Mouse (Mus musculus) heart, embryonic 12.5 days (tissue): ENCODE results near the gene Xpc. TPM values are rescaled to one million over a fixed set of nuclear protein-coding genes. Genes with fewer than 3 reads are reported as not detected.

Experiments
- ATAC-seq: fragments of 200-750 bp; cut with Nextera tagmentation; 2 replicates; pipeline ENCODE4 v1.8.0; 2017; ENCODE audit warnings: moderate TSS enrichment, moderate library complexity; ENCODE audit not compliant: insufficient number of reproducible peaks, low FRiP score
- H3K27ac ChIP-seq: fragments of 300-500 bp; sonication (generic); 2 replicates; pipeline ENCODE4 v1.5.1; 2016; ENCODE audit warnings: mild to moderate bottlenecking, moderate library complexity; ENCODE audit not compliant: poor library complexity, severe bottlenecking
- H3K27me3 ChIP-seq: fragments of 300-500 bp; sonication (generic); replicated peaks from 2 replicates; pipeline ENCODE4 v1.6.1; 2016; ENCODE audit warnings: mild to moderate bottlenecking, moderate library complexity
- H3K36me3 ChIP-seq: fragments of 300-500 bp; sonication (generic); 2 replicates; pipeline ENCODE4 v1.6.1; 2016; ENCODE audit warnings: mild to moderate bottlenecking, moderate library complexity
- H3K4me1 ChIP-seq: fragments of 300-500 bp; sonication (generic); replicated peaks from 2 replicates; pipeline ENCODE4 v1.6.1; 2016; ENCODE audit warnings: mild to moderate bottlenecking
- H3K4me2 ChIP-seq: fragments of 300-500 bp; sonication (generic); 2 replicates; pipeline ENCODE4 v1.6.1; 2016; ENCODE audit warnings: mild to moderate bottlenecking, moderate library complexity
- H3K4me3 ChIP-seq: fragments of 300-500 bp; sonication (generic); 2 replicates; pipeline ENCODE4 v1.5.1; 2016; ENCODE audit warnings: mild to moderate bottlenecking
- H3K9ac ChIP-seq: fragments of 300-500 bp; sonication (generic); 2 replicates; pipeline ENCODE4 v1.6.1; 2016; ENCODE audit warnings: mild to moderate bottlenecking, moderate library complexity
- H3K9me3 ChIP-seq: fragments of 300-500 bp; sonication (generic); replicated peaks from 2 replicates; pipeline ENCODE4 v1.6.1; 2016; ENCODE audit warnings: mild to moderate bottlenecking, moderate library complexity
- WGBS: fragments of 180-500 bp; shearing (Covaris S2); methylation state at CpG from one replicate; pipeline ENCODE4 v1.1.7; 2016; 5-methylcytosine and 5-hydroxymethylcytosine counted together
- polyA plus RNA-seq: library from polyadenylated mRNA; unstranded; fragments of >200 nt; fragmentation: Nextera tagmentation; extraction: Ambion mirVana; gene quantifications from 2 replicates; pipeline ENCODE4 v1.2.1, GENCODE M21; 2016

Xpc gene
- polyA plus RNA-seq = 13.4 and 14.4 TPM in 2 replicates

DNA sequence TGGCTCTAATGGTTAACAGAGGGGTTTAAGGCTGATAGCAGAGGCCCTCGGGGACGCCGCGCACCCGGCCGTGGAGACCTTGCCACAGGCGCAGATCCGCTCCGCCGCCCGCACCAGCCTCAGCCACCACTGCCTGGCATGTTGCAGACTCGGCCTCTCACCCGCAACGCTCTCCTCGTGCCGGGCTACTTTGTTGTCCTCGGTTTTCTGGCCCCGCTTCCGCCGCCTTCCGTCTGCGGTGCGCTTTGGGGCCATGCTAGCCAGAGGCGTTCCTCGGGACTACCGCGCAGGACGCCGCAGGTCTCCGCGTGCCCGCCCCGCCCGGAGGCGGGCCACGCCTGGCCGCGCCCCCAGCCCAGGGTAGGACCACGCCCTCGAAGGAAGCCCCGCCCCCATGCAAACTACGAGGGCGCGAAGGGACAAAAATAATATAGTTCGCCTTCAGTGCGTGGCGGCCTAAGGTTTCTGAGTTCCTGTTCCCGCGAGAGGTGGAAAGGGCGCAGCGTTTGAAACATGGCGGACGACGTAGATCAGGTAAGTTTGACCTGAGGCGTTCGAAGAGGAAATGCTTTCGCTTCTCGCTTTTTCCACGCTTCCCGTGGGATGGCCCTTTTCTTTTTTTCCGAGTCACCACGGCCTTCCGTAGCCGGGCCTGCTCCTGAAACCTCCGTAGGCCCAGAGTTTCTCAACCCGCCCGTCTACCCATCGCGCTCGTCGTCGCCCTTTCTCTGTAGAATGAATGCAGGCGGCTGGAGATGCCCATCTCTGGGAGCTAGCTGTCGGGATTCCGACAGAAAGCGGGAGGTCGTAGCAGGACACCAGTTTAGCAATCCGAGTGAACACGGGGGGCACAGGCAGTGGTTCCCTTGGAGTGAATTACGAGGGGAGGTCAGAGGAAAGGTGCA, at the start of gene Xpc, which contains the start of gene Lsm3:
TSS of gene Xpc (minus strand) at position 344 of the 905 bp plus-strand sequence.
TSS of gene Lsm3 (plus strand) at position 384 of the 905 bp plus-strand sequence.
- ATAC-seq = peak; percentile 99
- whole genome bisulfite sequencing = under 1% methylated on average over 80 of the region's 80 CpGs
- Histone ChIP-seq H3K27ac (peak within 1 kb of the TSS; percentile 60), H3K9ac (peak within 1 kb of the TSS; percentile 90), H3K4me3 (peak within 1 kb of the TSS; percentile 89), H3K4me1 (peaks cover 29% of the 10 kb centered on the region), H3K9me3 (no peaks in the 10 kb centered on the region), H3K4me2 (peak within 1 kb of the TSS; percentile 94), H3K36me3 (peaks cover 32% of the 10 kb centered on the region), H3K27me3 (no peaks in the 10 kb centered on the region)

DNA sequence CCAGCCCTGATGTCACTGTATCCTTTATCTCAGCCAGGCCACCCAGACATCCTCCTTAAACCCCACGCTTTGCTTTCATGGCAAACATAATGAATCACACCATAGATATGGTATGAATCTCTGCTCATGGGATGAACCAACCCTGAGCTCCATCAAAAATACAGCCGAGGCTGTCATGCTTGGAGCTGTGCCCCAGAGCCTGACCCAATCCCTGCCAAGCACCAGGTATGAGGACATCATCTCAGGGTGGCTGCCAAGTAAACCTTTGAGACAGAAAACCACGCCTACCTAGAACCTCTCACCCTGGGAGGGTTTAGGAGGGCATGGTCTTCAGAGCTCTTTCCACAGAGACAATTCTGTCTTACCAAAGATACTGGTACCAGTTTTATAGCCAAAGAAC, 47.3 kb upstream of the Xpc start:
- Histone ChIP-seq H3K27ac (no peak overlapping the region), H3K4me2 (no peak overlapping the region), H3K27me3 (peaks cover 78% of the 10 kb centered on the region), H3K9ac (no peak overlapping the region), H3K4me1 (0 out of 2 replicates have a peak, but pooled peaks cover 6% of the 10 kb centered on the region), H3K4me3 (no peak overlapping the region), H3K36me3 (no peaks in the 10 kb centered on the region), H3K9me3 (no peaks in the 10 kb centered on the region)
- 63% methylated on average over 3 of the region's 3 CpGs for WGBS
- no peak for ATAC-seq

DNA sequence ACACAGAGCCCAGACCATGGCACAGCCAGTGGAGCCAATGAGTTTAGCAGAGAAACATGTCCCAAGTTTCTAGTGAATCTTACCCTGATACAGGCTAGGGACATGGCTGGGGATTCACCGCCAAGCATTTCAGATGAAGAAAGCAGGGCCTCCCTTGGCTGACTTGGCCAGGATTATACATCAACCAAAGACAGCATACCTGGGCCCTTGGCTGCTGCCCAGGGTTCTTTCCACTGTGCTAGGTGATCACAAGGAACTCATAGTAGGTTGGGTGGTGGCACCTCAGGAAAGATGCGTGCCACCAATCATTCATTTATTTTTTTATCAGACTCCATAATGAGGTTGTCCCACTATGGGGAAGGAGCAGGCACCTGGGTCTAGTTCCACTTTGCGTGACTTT, 44.5 kb upstream of the Xpc start:
- H3K4me2 ChIP-seq = no peak overlapping the region
- 80% methylated on average over 3 of the region's 3 CpGs for WGBS
- peaks cover 84% of the 10 kb centered on the region for H3K27me3 ChIP-seq

DNA sequence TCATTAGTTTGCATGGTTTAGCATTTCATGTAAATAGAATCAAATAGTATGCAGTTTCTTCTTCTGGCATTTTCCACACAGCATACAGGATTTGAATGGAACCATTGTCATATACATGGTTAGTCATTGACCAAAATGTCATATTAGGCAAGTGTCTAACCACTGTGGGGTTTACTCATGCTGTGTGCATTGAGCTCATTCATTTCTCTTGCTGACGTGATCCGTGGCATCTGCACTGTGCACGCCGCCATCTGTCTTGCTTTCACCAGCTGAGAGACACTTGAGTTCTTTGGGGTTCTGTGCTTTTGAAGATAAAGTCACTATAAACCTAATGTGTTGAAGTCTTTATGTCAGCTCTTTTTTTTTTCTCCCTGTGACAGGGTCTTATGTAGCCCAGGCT, 43.7 kb upstream of the Xpc start:
- ATAC-seq = no peak
- peaks cover 86% of the 10 kb centered on the region for H3K27me3 ChIP-seq
- 66% methylated on average over 4 of the region's 4 CpGs for WGBS
- no peaks in the 10 kb centered on the region for H3K4me1 ChIP-seq
- no peak overlapping the region for H3K4me2 ChIP-seq
- H3K4me3 ChIP-seq = no peak overlapping the region
- no peak overlapping the region for H3K9ac ChIP-seq
- H3K9me3 ChIP-seq = peaks cover 3% of the 10 kb centered on the region; the same call in 1 of the 2 replicates
- no peak overlapping the region for H3K27ac ChIP-seq
- no peaks in the 10 kb centered on the region for H3K36me3 ChIP-seq

More for the DNA sequence above, 44.5 kb upstream of the Xpc start:
- Histone ChIP-seq H3K9me3 (peaks cover 3% of the 10 kb centered on the region; the same call in 1 of the 2 replicates), H3K9ac (no peak overlapping the region), H3K4me1 (no peaks in the 10 kb centered on the region), H3K36me3 (no peaks in the 10 kb centered on the region), H3K4me3 (no peak overlapping the region), H3K27ac (no peak overlapping the region)
- no peak for ATAC-seq

- H3K27me3 ChIP-seq = peaks cover 87% of the 10 kb centered on the region
- 58% methylated on average over 1 of the region's 1 CpGs for WGBS
- H3K36me3 ChIP-seq = no peaks in the 10 kb centered on the region
- H3K27ac ChIP-seq = no peak overlapping the region
- peaks cover 3% of the 10 kb centered on the region; the same call in 1 of the 2 replicates for H3K9me3 ChIP-seq
- H3K4me2 ChIP-seq = no peak overlapping the region
- no peak overlapping the region for H3K9ac ChIP-seq
- H3K4me3 ChIP-seq = no peak overlapping the region
- no peaks in the 10 kb centered on the region for H3K4me1 ChIP-seq
- ATAC-seq = no peak
Observed at GRCm38 (mm10) chr6:91558565-91558964, 42.9 kb upstream of the Xpc start.

DNA sequence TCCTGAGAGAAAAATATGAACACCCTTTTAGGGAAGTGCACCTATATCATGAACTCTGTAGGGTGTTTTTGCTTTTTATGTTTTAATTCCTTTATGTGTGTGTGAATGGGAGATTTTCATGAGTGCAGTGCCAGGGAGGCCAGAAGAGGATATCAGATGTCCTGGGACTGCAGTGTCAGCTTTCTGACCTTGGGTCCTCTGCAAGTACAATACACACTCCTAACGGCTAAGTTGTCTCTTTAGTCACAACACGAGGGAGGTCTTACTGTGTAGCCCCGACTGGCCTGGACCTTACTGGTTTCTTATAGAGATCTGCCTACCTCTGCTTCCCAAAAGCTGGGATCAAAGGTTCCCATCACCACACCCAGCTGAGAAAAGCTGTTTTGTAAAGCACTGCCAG, 37.0 kb upstream of the Xpc start:
- ATAC-seq = no peak
- H3K27me3 ChIP-seq = peaks cover 87% of the 10 kb centered on the region
- no peaks in the 10 kb centered on the region for H3K36me3 ChIP-seq
- H3K27ac ChIP-seq = 0 out of 2 replicates have a peak overlapping the region, but pooled peaks have one; percentile 2
- no peak overlapping the region for H3K9ac ChIP-seq
- H3K4me3 ChIP-seq = no peak overlapping the region
- H3K4me2 ChIP-seq = no peak overlapping the region
- WGBS = 33% methylated on average over 3 of the region's 3 CpGs
- peaks cover 3% of the 10 kb centered on the region; the same call in 1 of the 2 replicates for H3K9me3 ChIP-seq
- H3K4me1 ChIP-seq = peaks cover 17% of the 10 kb centered on the region; the same call in 1 of the 2 replicates

GRCm38 (mm10) chr6:91551671-91552070, 36.0 kb upstream of the Xpc start:
- ATAC-seq = no peak

GRCm38 (mm10) chr6:91549621-91550020, 33.9 kb upstream of the Xpc start:
- no peak for ATAC-seq
- no peak overlapping the region for H3K4me2 ChIP-seq
- H3K4me3 ChIP-seq = no peak overlapping the region
- peaks cover 74% of the 10 kb centered on the region for H3K27me3 ChIP-seq
- no peak overlapping the region for H3K9ac ChIP-seq
- WGBS = 57% methylated on average over 5 of the region's 5 CpGs
- no peaks in the 10 kb centered on the region for H3K36me3 ChIP-seq
- H3K4me1 ChIP-seq = peaks cover 29% of the 10 kb centered on the region
- H3K9me3 ChIP-seq = no peaks in the 10 kb centered on the region
- H3K27ac ChIP-seq = no peak overlapping the region

More at GRCm38 (mm10) chr6:91551671-91552070, 36.0 kb upstream of the Xpc start:
- Histone ChIP-seq H3K27me3 (peaks cover 78% of the 10 kb centered on the region), H3K9ac (no peak overlapping the region), H3K9me3 (peaks cover 3% of the 10 kb centered on the region; the same call in 1 of the 2 replicates), H3K27ac (no peak overlapping the region), H3K4me3 (no peak overlapping the region), H3K36me3 (no peaks in the 10 kb centered on the region), H3K4me2 (no peak overlapping the region), H3K4me1 (peaks cover 19% of the 10 kb centered on the region)
- 92% methylated on average over 3 of the region's 3 CpGs for WGBS

GRCm38 (mm10) chr6:91547313-91547712, 31.6 kb upstream of the Xpc start:
- Histone ChIP-seq H3K27ac (0 out of 2 replicates have a peak overlapping the region, but pooled peaks have one; percentile 45), H3K4me2 (no peak overlapping the region), H3K4me3 (no peak overlapping the region), H3K9me3 (no peaks in the 10 kb centered on the region), H3K27me3 (peaks cover 74% of the 10 kb centered on the region), H3K36me3 (no peaks in the 10 kb centered on the region), H3K4me1 (peaks cover 43% of the 10 kb centered on the region), H3K9ac (no peak overlapping the region)
- WGBS = 44% methylated on average over 1 of the region's 1 CpGs
- no peak for ATAC-seq

GRCm38 (mm10) chr6:91546241-91546884, 30.7 kb upstream of the Xpc start:
- Histone ChIP-seq H3K4me1 (peaks cover 48% of the 10 kb centered on the region), H3K4me2 (0 out of 2 replicates have a peak overlapping the region, but pooled peaks have one; percentile 3), H3K36me3 (no peaks in the 10 kb centered on the region), H3K9ac (no peak overlapping the region), H3K4me3 (no peak overlapping the region), H3K27me3 (peaks cover 74% of the 10 kb centered on the region), H3K27ac (peak overlapping the region; percentile 72), H3K9me3 (no peaks in the 10 kb centered on the region)
- 8% methylated on average over 9 of the region's 9 CpGs for WGBS
- ATAC-seq = peak; percentile 89

GRCm38 (mm10) chr6:91543056-91543455, 27.4 kb upstream of the Xpc start:
- no peak overlapping the region for H3K27ac ChIP-seq
- no peaks in the 10 kb centered on the region for H3K36me3 ChIP-seq
- H3K4me2 ChIP-seq = no peak overlapping the region
- H3K4me1 ChIP-seq = peaks cover 44% of the 10 kb centered on the region
- WGBS = 46% methylated on average over 5 of the region's 5 CpGs
- H3K4me3 ChIP-seq = no peak overlapping the region
- no peak; the same call in 1 of the 2 replicates for ATAC-seq
- H3K9me3 ChIP-seq = no peaks in the 10 kb centered on the region
- peaks cover 69% of the 10 kb centered on the region for H3K27me3 ChIP-seq
- no peak overlapping the region for H3K9ac ChIP-seq
